Mouse (Mus musculus) T-helper 17 cell (primary cell): ENCODE measurements around the gene Gnai3.

Experiments
- in situ Hi-C, 2 experiments: fragments of 300-600 bp; cut with MboI, MseI; formaldehyde crosslinking; loops; 1 replicate in 1 of 2; 2 replicates in 1 of 2; pipeline ENCODE4 v1.15.1; 2025; ENCODE audit warnings: high pct_unique_total_duplicates in 2 of 2

The Gnai3 gene

DNA sequence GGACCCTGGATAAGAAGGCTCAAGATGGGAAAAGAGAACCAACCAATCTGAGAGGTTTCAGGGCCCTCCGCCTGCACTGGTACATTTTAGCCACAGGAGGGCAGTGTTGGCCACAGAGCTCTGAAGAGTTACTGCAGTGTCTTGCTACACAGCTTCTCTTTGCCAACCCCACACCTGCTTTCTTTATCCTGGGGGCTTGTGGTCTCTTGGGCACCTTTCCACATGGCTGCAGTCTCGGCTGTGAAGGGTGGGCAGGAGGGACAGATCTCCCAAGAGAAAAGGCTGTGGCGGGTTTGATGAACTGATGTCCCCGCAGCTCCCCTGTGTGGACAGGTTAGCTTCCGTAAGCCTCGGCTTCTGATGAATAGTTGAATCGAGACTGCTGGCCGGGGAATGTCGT is 18.9 kb upstream of the Gnai3 start:
- in situ Hi-C loops, result loop anchor here (5.0 kb wide), 2 partner anchors 82 to 232 kb away; no protein-coding TSS in a partner anchor

DNA sequence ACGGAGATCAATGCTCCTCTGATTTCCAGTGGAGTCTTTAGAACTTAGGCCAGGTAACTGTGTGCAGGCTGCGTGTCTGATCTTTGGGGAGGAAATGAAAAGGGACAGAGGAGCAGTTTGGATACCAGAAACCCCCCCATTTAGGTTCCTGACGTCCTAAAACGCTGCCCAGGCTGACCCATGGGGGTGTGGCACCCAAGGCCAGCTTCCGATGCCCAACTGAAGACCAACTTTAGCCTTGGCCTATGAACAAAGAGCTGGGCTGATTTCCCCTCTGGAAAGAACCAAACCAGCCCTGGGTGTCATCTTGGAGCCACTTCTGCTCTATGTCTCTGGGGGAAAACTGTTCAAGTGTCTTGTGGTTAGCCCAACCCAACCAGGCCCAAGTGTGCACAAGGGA is 18.1 kb upstream of the Gnai3 start:
- in situ Hi-C loops, result loop anchor here in 1 of 2 experiments (5.0 kb wide), 1 partner anchor 233 kb away; no protein-coding TSS in a partner anchor

DNA sequence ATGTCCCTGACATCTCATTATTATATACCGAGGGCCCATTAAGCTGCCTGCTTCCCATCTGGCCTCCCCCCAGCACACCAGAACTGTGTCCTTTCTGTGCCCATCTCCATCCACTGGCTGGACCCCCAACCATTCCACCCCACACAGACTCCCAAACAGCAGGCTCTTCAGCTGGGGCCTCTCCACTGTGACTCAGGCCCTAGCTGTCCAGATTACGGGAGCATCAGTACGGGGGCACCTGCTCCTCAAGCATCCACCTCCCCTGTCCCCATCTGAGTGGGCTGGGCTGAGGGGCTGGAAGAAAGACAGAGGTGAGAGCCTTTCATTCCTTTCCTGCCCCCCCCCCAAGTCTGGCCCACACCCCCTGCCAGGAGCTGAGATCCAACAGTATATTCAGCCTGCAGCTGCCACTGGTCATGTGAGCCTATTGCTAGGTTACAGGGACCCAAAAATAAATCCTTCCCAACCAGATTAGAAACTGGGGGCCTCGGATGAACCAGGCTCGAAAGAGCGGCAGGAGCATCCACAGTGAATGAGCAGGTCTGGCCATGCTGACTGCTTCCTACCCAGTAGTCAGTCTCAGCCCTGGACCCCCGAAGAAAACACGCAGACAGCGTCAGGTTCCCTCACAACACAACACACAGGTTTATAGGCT is 12.6 kb upstream of the Gnai3 start:
- in situ Hi-C loops, result loop anchor here in 1 of 2 experiments (10.0 kb wide), 1 partner anchor 214 kb away; the partner anchor contains the start of gene Gstm6

DNA sequence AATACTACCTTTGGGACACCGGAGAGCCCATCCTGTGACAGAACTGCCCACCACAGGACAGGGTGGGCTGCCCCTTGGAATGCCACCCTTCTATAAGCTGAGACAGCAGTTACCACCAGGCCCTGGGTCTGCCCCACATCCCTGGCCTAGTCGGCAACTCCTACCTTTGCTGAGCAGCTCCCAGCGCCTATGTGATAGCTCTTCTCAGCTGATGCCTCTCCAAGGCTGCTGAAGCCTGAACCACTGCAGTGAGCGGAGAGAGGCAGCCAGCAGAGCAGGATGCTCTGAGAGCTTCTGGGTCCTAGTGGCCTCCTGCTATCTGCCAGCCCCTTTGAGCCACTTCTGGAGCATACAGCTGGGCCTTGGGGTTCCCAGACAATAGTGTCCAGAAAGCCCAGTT is 8.7 kb upstream of the Gnai3 start, which contains the start of gene Gpr61:
Gene Gpr61, minus strand, starts transcription at position 227 of the 400 bp plus-strand sequence.
- in situ Hi-C loops, result loop anchor here (5.0 to 10.0 kb wide), 2 partner anchors 72 to 210 kb away; partner anchors contain the start of gene Gstm6 (in 1 of the 2)

DNA sequence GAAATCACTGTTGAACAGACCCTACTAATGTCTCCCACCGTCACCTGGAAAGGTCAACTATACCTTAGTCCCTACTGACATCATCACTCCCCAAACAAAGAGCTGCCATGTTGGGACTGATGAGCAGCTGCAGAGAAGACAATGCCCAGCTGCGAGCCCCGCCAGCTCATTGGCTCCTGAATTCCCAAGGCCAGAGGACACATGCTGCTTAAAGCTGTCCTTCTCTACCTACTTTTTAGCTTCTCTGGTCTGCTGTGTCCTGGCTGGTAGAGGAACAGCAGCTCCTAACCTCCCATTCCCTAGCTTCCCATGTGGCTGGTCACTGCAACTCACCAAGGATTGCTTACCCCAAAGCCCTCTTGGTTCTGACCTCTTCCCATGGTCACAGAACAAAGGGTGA is 6.3 kb upstream of the Gnai3 start:
- in situ Hi-C loops, result loop anchor here (5.0 to 10.0 kb wide), 2 partner anchors 70 to 207 kb away; partner anchors contain the start of gene Gstm6 (in 1 of the 2)

DNA sequence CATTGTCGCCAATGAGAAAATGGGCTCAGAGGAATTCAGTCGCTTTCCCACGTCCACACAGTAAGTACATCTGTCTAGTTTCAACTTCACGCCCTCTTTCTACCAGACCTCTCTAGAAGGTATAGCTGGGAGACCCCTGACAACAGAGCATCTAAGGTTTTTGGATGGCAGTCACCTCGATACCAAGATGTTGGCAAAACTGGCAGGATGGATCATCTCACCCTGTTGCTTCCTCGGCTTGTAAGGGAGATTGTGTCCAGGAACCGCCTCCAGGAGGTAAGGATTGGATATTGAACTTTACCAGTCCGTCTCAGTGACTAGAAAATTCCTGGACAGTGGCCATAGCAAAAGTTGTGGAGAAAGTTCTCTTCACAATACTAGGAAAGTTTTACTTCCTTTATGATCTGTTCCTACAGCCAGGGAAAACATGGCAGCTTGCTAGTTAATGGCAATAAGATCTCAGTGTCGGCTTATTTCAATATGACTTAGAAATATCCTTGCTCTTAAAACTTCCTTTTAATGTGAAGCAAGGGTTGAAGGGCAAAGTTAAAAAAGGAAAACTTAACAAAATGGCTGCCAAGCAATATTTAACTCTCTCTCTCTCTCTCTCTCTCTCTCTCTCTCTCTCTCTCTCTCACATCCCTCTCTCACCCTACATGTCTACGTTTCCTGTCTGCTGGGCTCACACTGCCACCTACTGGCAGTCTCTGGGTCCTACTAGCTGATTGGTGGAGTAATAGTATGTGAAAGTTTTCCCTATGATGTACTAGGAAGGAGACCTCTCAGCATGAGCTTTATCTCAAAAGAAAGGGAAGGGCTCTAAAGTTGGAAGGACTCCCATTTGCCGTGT is 1.7 kb upstream of the Gnai3 start:
- in situ Hi-C loops, result loop anchor here in 1 of 2 experiments (5.0 kb wide), 1 partner anchor 65 kb away; no protein-coding TSS in a partner anchor

DNA sequence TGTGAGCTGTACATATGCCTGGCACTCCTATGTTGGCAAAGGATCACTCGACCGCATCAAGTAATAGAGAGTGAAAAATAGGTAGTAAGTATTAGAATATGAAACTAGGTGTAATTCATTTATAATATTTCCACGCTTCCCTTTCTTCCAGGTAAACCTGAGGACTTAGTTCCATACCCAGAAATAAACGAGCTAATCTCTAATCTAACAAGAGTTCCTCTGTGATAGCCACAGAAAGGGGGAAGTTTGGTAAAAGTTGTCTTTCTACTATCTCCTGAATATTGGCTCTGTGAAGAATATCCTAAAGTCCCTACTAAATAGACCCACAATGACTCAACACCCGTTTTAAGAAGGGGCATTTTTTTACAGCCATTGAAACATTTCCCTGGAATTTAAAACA is 725 bp upstream of the Gnai3 start:
- in situ Hi-C loops, result loop anchor here in 1 of 2 experiments (5.0 kb wide), 1 partner anchor 64 kb away; no protein-coding TSS in a partner anchor

DNA sequence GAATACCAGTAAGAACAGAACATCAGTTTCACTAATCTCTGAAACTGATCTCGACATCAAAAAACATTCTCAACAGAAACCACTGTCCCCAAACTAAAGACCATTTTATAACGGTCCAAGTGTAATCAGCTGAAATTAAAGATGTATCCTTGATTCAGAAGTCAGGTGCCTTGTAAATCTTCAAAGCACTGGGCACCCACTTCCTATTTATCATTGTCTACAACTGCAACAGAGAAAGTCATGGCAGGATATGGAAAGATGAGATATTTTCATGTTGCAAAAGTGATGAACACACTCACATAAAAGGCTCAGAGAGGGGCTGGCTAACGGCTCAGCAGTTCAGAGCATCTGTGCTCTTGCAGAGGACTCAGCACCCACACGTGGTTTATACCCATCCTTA is 5.2 kb downstream of the Gnai3 start:
- in situ Hi-C loops, result no loop called here

DNA sequence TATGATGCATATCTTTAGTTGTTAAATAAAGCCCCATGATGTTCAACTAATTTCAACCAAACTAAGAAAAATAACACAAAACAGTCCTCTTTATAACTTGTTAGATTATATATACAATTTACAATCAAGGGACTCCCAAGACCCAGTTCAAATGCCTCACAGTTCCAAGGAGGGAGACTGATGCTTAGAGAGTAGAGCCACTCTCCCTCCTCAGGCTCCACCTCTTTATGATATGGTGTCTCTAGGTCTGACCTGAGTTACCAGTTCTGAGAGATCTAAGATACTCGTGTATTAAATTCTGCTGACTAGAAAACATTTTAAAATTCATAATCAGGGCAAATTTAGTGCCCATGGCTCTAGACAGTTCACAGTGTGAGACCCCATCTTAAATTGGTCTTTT is 6.8 kb downstream of the Gnai3 start:
- in situ Hi-C loops, result no loop called here

DNA sequence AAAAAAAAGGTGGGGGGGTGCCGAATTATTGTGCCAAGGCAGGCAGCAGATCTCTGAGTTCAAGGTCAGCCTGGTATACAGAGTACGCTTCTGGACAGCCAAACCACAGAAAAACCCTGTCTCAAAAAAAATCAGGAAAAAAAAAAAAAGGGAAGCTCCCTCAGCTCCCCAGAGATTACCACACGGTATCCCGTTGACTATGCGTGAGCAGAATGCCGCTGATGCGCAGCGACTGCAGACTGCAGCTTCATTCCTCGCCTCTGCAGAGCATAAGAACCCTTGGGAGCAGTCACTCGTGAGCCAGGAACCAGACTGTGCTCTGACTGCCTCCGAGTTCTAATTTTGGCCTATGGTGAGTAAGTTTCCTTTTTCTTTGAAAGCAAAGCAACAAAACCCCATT is 11.2 kb downstream of the Gnai3 start:
- in situ Hi-C loops, result no loop called here

DNA sequence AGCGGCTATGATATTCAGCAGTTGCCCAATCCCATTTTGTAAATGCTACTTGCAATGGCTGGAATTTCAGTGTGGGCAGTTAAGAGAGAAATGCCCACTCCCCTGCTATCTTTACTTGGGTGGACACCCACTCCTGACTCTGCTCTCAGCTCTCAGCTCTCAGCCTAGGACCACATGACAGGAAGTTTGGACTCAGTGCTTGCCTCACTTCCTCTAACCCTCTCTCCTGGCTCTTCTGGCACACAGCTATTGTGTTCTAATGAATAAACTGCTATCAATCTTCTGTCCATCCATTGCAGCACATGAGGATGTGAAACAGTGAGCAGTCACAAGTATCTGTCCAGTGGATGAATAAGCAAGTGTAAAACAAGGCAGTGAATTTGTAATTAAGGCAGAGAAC is 13.5 kb downstream of the Gnai3 start:
- in situ Hi-C loops, result no loop called here

DNA sequence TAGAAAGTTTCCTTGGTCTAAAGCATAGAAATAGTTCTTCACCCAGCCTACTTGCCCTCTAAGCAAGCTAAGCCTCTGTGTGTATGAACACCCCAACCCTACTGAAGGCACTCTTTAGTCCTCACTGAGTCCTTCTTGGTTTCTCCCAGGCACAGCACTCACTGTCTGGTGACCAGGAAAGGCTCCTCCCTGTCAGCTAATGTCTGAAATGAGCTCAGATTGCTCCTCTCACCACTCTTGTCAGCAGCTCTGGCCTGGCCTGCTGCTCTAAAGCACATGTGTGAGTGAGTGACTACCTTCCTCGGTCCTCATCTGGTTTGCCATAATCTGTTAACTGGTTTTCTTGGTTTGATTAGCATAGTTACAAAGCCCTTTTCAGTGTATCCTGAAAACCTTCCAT is 14.1 kb downstream of the Gnai3 start:
- in situ Hi-C loops, result no loop called here

DNA sequence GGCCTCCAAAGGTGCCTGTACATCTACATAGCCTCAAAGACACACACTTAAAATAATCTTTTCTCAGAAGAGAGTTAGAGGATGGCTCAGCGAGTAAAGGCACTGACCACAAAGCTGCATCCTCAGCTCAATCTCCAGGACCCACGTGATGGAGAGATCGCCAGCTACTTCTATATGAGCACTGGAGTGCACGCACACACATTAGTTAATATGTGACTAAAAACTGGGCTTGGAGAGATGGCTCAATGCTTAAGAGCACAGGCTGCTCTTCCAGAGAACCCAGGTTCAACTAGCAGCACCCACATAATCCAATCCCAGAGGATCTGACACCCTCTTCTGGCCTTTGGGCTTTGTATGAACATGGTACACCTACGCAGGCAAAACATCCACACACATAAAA is 14.7 kb downstream of the Gnai3 start:
- in situ Hi-C loops, result no loop called here

DNA sequence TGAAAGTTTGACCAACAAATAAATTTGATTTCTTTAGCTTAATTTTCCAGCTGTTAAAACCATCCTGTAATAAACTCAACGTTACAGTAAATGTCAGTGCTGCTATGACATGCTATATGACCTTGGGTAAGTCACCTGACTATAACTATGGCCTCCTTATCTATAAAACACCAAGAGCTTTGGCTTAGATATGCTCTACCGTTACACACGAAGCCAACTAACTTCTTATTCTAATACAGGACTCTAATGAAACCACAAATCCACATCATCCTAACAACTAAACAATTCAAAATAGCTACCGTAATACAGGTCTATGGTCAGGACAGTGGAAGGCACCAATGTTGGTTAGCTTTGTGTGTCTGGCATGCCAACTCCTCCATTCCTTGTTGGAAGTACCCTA is 16.1 kb downstream of the Gnai3 start:
- in situ Hi-C loops, result no loop called here

DNA sequence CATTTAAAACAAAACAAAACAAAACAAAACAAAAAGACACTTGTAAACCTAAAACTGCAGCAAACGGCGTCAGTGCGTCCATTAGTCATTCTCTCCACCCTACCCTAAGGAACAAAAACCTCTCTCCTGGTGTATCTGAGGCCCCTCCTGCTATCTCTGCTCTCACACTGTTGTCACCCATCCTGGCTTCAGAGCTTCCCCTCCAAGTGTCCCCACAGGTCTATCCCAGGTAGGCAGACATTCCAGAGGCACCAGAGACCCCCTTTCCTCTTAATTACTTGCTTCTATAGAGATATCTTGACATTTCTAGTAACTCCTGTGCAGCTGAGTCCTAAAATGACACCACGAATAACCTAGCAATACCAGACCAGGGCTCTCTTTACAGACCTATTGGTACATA is 16.6 kb downstream of the Gnai3 start:
- in situ Hi-C loops, result no loop called here

DNA sequence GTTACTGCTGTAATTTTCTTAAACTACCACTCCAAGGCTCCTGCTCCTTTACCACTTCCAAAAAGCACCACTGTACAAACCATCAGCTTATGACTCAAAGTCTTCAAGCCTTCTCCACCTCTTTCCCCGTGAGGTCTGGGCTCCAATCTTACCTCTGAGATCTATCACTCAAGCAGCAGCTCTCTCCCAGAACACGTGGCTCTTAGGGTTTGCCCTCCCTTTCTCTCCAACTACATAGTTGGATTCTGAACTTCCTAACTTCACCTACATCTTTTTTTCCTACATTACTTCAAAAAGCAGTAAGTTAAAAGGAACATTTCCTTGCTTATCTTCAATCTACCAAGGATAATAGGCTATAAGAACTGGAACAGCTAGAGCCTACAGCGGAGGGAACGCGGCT is 17.4 kb downstream of the Gnai3 start:
- in situ Hi-C loops, result no loop called here

DNA sequence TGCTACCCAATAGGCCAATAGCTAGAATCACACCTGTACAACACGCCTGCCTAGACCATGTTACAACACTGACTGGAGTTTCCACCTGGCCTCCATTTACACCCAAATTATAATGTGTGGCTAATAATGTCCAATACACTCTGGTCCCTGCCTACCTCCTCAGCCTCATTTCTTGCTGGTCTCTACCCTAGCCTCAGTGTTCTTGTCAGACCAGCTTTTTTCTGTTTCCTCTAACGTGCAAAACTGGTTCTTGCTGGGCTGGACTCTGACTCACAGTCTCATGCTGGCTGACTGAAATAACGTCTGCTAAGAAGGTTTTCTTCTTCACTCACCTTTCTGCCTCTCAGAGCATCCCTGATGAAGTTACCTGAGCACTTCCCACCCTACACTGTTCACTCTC is 19.6 kb downstream of the Gnai3 start:
- in situ Hi-C loops, result no loop called here

DNA sequence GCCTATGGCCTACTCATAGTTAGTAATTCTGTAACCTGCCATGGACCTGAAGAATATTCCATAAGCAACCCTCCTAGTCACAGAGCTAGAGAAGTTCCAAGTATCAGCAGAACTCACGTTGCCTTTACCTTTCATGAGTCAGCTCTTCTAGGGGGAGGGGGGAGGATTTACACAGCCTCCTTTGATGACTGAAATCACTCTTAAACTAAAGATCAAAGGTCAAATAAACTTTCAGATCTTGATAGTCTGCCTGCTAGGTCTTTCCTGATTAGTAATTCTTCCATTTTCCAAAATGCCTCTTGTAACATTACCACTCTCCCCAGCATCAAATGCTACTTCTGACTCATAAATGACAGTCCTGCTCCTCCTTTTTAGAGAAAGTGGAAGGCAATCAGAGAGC is 21.8 kb downstream of the Gnai3 start:
- in situ Hi-C loops, result no loop called here

DNA sequence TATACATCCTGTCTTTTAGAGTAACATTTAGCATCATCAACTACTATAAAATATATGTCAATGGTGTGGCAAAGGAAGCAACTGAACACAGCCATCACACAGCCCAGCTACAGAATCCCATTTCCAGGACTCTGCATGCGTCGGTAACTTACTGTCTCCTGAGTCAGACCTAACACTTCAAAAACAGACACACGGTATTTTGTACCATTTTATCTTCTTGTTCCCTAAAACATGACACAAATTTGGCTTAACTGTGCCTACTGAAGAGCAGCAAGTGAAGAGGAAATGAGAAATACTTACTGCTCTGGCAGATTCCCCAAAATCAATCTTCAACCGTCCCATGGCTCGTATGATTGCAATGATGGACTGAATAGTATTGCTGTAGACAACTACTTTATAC is 22.7 kb downstream of the Gnai3 start:
- in situ Hi-C loops, result no loop called here

DNA sequence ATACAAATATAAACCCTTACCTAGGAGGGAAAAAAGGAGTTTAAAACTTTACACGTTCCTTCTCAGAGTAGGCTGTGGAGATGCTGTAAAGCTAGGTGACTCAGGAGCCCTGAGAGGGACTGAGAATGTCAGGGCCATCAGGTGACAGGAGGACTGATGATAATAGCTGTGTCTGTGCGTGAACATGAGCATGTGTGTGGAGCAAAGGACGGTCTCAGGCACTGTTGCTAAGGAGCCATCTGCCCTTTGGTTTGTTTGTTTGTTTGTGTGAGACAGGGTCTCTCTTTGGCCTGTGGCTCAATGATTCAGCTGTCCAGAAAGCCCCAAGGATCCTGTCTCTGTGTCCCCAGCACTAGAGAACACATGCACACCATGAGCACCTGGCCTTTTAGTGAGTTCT is 24.8 kb downstream of the Gnai3 start:
- in situ Hi-C loops, result no loop called here

DNA sequence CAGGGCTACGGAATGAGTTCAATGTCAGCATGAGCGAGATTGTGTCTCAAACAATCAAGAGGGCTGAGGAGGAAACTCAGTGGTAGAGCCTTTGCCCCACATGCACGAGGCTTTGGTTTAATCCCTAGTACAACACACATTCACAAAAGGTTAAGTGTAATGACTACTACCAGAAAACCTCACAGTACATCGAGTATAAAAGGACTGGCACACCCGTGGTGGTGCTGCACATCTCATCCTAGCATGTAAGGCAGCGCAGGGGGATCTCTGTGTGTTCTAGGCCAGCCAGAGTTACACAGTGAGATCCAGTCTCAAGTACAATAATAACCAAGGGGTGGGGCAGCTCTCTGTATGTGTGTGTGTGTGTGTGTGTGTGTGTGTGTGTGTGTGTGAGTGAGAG is 28.5 kb downstream of the Gnai3 start:
- in situ Hi-C loops, result no loop called here

DNA sequence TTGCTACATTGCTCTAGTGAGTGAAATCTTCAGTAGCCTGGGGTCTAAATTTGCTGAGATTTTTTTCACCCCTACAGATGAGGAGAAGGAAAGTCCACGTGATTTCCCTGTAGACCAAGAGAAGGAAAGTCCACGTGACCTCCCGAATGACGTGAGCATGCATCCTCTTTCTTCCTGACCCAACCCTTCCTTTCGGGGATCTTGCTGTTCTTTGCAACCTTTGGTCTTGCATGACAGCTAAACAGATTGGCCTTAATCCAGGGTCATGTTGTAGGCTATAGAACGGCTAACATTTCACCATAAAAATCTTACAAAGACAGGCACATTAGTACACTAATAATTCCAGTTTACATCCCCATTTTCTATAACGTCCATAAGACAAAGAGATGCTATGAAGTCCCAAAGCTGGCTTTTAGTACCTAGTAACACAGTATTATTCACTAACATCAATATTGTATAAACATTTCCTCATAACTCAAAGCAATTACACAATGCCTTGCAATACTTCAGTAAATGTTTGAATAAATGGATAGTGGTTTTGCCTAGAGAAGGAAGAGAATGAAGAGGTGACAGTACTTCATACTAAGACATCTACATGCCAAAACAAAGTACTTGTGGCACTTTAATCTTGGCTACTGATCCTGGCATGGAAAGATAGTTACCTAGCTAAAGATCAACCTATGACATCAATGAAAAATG is 32.2 kb downstream of the Gnai3 start:
- in situ Hi-C loops, result no loop called here
